ENCODE assay signal across 7 mouse cellular contexts in the genomic region with DNA sequence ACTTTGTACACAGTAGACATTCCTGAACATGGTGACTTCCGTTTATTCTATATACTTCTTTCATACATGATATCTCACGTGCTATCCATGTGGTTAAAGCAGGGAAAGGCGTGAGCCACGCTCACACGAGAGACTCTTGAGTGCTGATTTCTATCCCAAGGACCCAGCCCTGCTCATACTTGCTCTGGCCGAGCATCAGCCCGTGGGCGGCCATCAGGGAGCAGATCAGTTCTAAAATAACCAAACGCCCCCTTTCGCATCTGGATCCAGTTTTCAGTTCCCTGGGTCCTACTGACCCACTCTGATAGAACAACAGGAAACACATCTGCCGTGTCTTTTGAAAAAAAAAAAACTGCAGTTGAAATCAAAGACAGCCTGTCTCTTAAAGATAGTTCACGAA. TPM values are rescaled to one million over a fixed set of nuclear protein-coding genes. Genes with fewer than 3 reads are reported as not detected.
DNase-seq lines count a peak whose midpoint lies in the region; ATAC-seq and TF ChIP-seq lines count a peak whose summit lies in the region.

No protein-coding gene starts in this region.

- ATAC-seq in heart, embryonic 12.5 days (ENCODE audit: insufficient number of reproducible peaks, low FRiP score) = no peak
- no peak for ATAC-seq in limb, embryonic 14.5 days (ENCODE audit: low FRiP score, low read depth)

- peaks cover 32% of the 10 kb centered on the region for H3K27me3 ChIP-seq in heart, embryonic 12.5 days (replicated peaks)
- no peaks in the 10 kb centered on the region for H3K27me3 ChIP-seq in limb, embryonic 14.5 days (ENCODE audit: control insufficient read depth, insufficient read depth, low read length)

- H3K9me3 ChIP-seq in heart, embryonic 12.5 days (replicated peaks) = no peaks in the 10 kb centered on the region
- no peaks in the 10 kb centered on the region for H3K9me3 ChIP-seq in limb, embryonic 14.5 days (ENCODE audit: control insufficient read depth, low read length)

- TF ChIP-seq POLR2A in limb, embryonic 14.5 days (IDR thresholded peaks at IDR 0.05; ENCODE audit: borderline replicate concordance, extremely low read depth, insufficient read depth, insufficient read length) = no peak

- 69% methylated on average over 12 of the region's 12 CpGs for WGBS in heart, embryonic 12.5 days
- 68% methylated on average over 12 of the region's 12 CpGs for WGBS in limb, embryonic 14.5 days

- H3K4me3 ChIP-seq in heart, embryonic 12.5 days = peak overlapping the region; percentile 32
- no peak overlapping the region for H3K4me3 ChIP-seq in limb, embryonic 14.5 days (replicated peaks; ENCODE audit: low read length)

- peaks cover 11% of the 10 kb centered on the region; the same call in 1 of the 2 replicates for H3K4me1 ChIP-seq in heart, embryonic 12.5 days (replicated peaks)
- peaks cover 11% of the 10 kb centered on the region for H3K4me1 ChIP-seq in limb, embryonic 14.5 days (ENCODE audit: control insufficient read depth, insufficient read depth, low read length)

- peak overlapping the region; percentile 55 for H3K4me2 ChIP-seq in heart, embryonic 12.5 days
- H3K4me2 ChIP-seq in limb, embryonic 14.5 days (replicated peaks; ENCODE audit: low read depth, low read length, severe bottlenecking) = peak overlapping the region; percentile 73

- H3K9ac ChIP-seq in heart, embryonic 12.5 days = no peak overlapping the region
- H3K9ac ChIP-seq in limb, embryonic 14.5 days (ENCODE audit: low read depth, low read length, severe bottlenecking) = no peak overlapping the region

- peak; percentile 24 for DNase-seq in urinary bladder, postnatal 14 days (ENCODE audit: low spot score)
- no peak for DNase-seq in urinary bladder, postnatal 10 days (ENCODE audit: low spot score)
- DNase-seq in limb, embryonic 14.5 days (ENCODE audit: low spot score) = peak; percentile 5
- no peak for DNase-seq in cerebellum, postnatal 14 days
- DNase-seq in retina, embryonic 14.5 days (ENCODE audit: low spot score) = no peak
- DNase-seq in urinary bladder, adult 2 months (ENCODE audit: low spot score) = no peak

- H3K36me3 ChIP-seq in heart, embryonic 12.5 days = no peaks in the 10 kb centered on the region
- H3K36me3 ChIP-seq in limb, embryonic 14.5 days (ENCODE audit: control insufficient read depth, insufficient read depth, low read length) = no peaks in the 10 kb centered on the region

- 0 out of 2 replicates have a peak overlapping the region, but pooled peaks have one; percentile 56 for H3K27ac ChIP-seq in heart, embryonic 12.5 days (ENCODE audit: poor library complexity, severe bottlenecking)
- no peak overlapping the region for H3K27ac ChIP-seq in limb, embryonic 14.5 days (replicated peaks; ENCODE audit: low read depth, low read length)

RNA-seq across cellular contexts. Expression of a gene that starts 2.6 kb away (rescaled TPM):
- polyA plus RNA-seq in heart, embryonic 12.5 days (2016; fragmentation: Nextera tagmentation; extraction: Ambion mirVana) = 36.0 and 38.6 TPM in 2 replicates
- polyA plus RNA-seq in limb, embryonic 14.5 days (2012; rRNA removed) = 80.1 and 81.1 TPM in 2 replicates
- polyA plus RNA-seq in limb, embryonic 14.5 days (2014; fragmentation: Nextera tagmentation; extraction: Ambion mirVana) = 90.3 and 99.9 TPM in 2 replicates
- polyA plus RNA-seq in urinary bladder, adult 2 months (2012; rRNA removed) = 109 and 121 TPM in 2 replicates

Comparison
In these comparisons a context has a peak if more than half of its experiments do, and no peak if none do; other contexts are left out.
1. DNase-seq: peak in urinary bladder, postnatal 14 days (single experiment) and limb, embryonic 14.5 days (single experiment); none in urinary bladder, postnatal 10 days (single experiment), cerebellum, postnatal 14 days (0 of 2), retina, embryonic 14.5 days (single experiment) and urinary bladder, adult 2 months (single experiment).